Mouse (Mus musculus): ENCODE data around the gene Bcl2l13. TPM values are rescaled to one million over a fixed set of nuclear protein-coding genes. Genes with fewer than 3 reads are reported as not detected.
A peak's percentile ranks its signal among the peaks of the same experiment; 100 is the strongest.
"Not testable (repeated sequence)": the region's sequence is repeated elsewhere in the genome, so short reads cannot be mapped to it uniquely, and the experiment has no call there.

The Bcl2l13 gene
- total RNA-seq, 2 experiments from 2014 or later, result 63.0 to 68.1 TPM

GRCm38 (mm10) chr6:120901776-120902645, 66.0 kb downstream of the Bcl2l13 start:
- DNase-seq, result no peak

- DNase-seq, result peak; percentile 46 to 50
Observed at GRCm38 (mm10) chr6:120903450-120903912, 67.5 kb downstream of the Bcl2l13 start.

- no peak for DNase-seq
Observed at GRCm38 (mm10) chr6:120903961-120904360, 67.9 kb downstream of the Bcl2l13 start.

- DNase-seq, result no peak
Observed at GRCm38 (mm10) chr6:120905111-120905510, 69.1 kb downstream of the Bcl2l13 start.

- DNase-seq, result no peak
Observed at GRCm38 (mm10) chr6:120906521-120906920, 70.5 kb downstream of the Bcl2l13 start.

GRCm38 (mm10) chr6:120907876-120908597, 72.0 kb downstream of the Bcl2l13 start:
- not testable (repeated sequence) for DNase-seq

GRCm38 (mm10) chr6:120909501-120909900, 73.5 kb downstream of the Bcl2l13 start:
- DNase-seq, result no peak

- DNase-seq, result peak in 1 of 2 experiments; percentile 50
Observed at GRCm38 (mm10) chr6:120911213-120912007, 75.4 kb downstream of the Bcl2l13 start.

- DNase-seq, result no peak
Observed at GRCm38 (mm10) chr6:120912931-120913330, 76.9 kb downstream of the Bcl2l13 start.

GRCm38 (mm10) chr6:120913783-120914182, 77.8 kb downstream of the Bcl2l13 start:
- DNase-seq, result no peak

- DNase-seq, result no peak
Observed at GRCm38 (mm10) chr6:120914533-120914910, 78.5 kb downstream of the Bcl2l13 start.

GRCm38 (mm10) chr6:120914911-120915648, 79.1 kb downstream of the Bcl2l13 start:
- no peak for DNase-seq

- DNase-seq, result no peak
Observed at GRCm38 (mm10) chr6:120915649-120915975, 79.6 kb downstream of the Bcl2l13 start.

GRCm38 (mm10) chr6:120916074-120916971, 80.3 kb downstream of the Bcl2l13 start, which contains the start of gene Bid:
Gene Bid (minus strand): TSS chr6:120916853.
- peak; percentile 94 for DNase-seq

- not testable (repeated sequence) for DNase-seq
Observed at GRCm38 (mm10) chr6:120916972-120917881, 81.2 kb downstream of the Bcl2l13 start.

GRCm38 (mm10) chr6:120917975-120918374, 82.0 kb downstream of the Bcl2l13 start:
- no peak for DNase-seq

- DNase-seq, result not testable (repeated sequence)
Observed at GRCm38 (mm10) chr6:120924791-120925321, 88.8 kb downstream of the Bcl2l13 start.

GRCm38 (mm10) chr6:120926880-120927279, 90.9 kb downstream of the Bcl2l13 start:
- no peak for DNase-seq

- peak; percentile 85 to 89 for DNase-seq
Observed at GRCm38 (mm10) chr6:120927765-120928164, 91.8 kb downstream of the Bcl2l13 start.
